Mouse (Mus musculus) spleen, postnatal 14 days (tissue): ENCODE results near the gene Cacna2d1.

Experiments
- DNase-seq, 2 experiments: peaks; one replicate each; pipeline ENCODE4 v3.0.0; 2021 to 2022; ENCODE audit warnings: low spot score in 2 of 2

Gene Cacna2d1

DNA sequence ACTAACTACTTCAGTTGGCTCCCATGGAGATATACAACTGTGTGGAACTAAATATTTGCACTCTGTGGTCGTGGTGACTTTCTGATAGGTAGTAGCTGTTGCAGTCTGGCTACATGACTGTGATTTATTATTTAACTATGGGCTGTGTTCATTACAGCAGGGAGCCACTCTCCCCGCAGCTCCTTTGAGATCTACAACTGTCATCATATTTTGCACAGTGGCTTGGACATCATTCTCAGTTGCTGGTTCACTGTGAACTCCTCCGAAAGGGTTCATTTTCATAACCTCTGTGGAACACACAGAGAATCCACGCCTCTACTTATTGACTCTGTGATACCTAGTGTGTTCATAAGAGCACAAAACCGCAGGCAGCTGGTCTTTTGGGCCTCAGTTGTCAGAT is 128.3 kb downstream of the Cacna2d1 start:
- no peak for DNase-seq

GRCm38 (mm10) chr5:16063273-16063672 is 128.8 kb downstream of the Cacna2d1 start:
- no peak for DNase-seq

DNA sequence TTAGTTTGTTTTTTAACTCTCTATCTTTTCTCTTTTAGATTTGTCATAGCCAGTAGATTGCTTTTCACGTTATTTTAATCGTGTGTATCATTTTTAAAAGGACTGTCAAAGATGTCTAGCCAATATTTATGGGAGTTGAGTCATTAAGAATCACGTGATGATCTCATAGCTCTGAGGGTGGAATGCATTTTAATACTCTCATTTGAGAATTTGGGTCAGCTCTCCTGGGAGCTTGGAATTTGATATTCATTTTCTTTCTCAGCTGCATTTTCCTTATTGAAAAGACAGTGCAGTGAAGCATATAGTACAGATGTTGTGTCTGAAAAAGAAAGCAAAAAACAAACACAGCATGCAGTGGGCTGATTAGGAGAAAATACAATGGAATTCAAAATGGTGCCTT is 129.5 kb downstream of the Cacna2d1 start:
- DNase-seq: no peak

- DNase-seq: no peak
Measured at GRCm38 (mm10) chr5:16065816-16066215, 131.3 kb downstream of the Cacna2d1 start.

DNA sequence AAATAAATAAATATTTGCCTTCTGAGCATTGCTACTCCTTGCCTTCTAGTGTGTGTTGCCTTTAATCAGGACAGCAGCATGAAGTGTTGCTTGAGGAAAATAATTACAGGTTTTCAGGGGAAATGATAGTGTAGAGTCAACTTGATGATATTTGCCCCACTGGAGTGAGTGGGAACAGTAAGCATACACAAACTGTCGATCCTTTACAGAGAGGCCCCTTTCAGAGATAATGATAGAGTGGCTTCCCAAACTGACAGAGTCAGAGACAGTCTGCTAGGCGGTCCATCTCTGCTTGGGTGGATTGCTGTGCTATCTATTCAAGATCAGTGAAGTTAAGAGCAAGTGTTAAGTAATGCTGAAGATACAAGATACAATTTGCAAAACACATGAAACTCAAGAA is 147.8 kb downstream of the Cacna2d1 start:
- DNase-seq: no peak

DNA sequence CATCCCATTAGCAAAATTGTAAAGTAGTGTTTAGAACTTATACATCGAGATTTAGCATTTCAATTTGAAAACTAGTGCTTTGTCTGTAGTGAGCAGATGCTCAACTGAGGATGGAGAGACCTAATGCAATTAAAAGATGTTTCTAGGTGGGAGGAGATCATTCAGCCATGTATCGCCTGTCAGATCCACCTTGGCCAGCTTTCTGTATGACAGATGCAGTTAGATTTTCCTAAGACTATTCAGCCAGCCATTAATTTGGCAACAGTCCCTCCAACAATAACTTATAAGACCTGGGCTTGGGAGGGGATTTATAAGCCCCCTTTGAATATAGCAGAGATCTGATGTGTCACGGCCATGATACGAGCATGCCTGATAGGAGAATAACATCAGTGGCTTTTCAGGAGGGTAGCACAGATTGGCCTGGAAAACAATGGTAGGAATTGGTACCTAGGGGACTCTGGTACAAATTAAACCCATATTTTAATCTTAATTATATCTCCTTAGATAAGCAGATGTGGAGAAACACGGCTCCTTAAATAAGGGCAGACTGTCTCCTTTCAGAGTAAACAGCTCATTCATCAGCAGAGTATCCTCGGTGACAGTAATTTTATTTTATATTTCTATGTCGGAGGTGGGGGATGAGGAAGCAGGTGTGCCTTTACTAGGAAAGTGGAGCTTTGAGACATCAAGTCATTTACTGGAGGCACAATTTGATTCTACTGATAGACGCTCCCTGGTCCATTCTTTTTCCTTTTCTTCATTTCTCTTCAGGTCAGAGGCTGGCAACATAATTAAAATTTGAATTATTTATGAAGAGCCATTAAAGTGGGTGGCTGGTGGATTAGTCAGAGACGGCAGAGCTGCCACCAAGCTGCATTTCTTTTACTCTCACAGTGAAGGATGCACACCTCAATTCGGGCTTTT is 152.8 kb downstream of the Cacna2d1 start:
- DNase-seq: no peak

GRCm38 (mm10) chr5:16087995-16088394 is 153.5 kb downstream of the Cacna2d1 start:
- DNase-seq: no peak

- no peak for DNase-seq
Measured at GRCm38 (mm10) chr5:16092540-16092939, 158.0 kb downstream of the Cacna2d1 start.

DNA sequence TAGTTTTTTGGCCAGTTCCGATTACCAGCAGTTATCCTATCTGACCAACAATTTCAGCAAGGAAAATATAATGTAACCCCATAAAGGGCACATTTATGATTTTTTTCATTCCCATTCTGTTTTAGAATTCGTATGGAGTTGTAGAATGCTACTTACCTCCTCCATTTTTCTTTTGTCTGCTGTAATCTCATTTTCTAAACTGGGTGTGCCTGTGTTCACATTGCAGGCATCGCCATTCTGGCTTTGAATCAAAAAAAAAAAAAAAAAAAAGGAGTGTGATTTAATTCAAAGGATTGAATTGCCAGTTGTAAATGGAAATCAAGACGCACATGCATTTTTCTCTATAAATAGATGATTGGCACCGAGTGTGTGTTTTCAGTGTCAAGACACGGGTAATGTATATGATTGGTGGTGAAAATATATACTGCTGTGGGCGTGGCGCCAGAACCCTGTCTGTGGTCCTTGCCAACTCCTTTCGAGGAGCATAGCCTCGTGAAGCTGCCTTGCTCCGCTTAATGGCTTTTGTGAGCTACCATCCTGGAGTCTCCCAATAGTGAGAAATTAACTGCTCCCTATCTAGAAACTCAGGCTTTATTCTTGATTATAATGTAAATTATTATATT is 158.7 kb downstream of the Cacna2d1 start:
- no peak for DNase-seq

DNA sequence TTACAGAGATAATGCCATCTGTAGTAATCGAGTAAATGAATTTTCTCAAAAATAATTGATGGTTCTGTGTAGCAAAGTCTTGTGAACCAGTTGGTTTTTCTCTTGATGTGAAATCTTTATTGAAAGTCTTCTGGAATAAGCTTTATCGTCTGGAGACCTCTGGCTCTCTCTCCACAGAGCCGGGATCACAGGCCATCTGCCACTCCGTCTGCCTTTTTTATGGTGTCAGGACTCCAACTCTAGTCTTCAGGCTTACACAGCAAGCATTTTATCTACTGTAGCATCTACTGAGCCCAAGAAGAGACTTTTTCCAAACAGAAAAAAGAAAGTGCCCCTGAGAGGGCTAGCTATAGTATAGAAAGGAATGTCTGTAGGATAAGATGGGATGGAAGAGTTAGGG is 160.9 kb downstream of the Cacna2d1 start:
- no peak for DNase-seq

GRCm38 (mm10) chr5:16098766-16099165 is 164.3 kb downstream of the Cacna2d1 start:
- DNase-seq: no peak

DNA sequence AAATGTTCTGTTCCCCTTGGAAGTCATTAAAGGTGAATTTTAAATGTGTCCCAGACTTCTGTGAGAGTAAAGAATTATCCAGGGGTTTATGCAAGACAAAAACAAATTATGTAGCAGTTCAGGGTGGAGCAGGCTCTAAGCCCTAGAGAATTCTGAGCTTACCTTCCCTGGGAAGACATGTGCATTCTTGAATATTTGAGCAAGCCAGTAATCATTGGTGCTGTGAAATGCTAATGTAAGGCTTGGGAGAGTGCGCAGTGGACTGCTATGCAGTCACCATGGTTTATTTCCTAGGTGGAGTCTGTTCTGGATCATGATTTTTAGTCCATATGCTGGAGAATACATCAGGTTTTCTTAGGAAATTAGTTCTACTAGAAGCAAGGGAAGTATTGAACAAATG is 167.3 kb downstream of the Cacna2d1 start:
- DNase-seq: no peak

DNA sequence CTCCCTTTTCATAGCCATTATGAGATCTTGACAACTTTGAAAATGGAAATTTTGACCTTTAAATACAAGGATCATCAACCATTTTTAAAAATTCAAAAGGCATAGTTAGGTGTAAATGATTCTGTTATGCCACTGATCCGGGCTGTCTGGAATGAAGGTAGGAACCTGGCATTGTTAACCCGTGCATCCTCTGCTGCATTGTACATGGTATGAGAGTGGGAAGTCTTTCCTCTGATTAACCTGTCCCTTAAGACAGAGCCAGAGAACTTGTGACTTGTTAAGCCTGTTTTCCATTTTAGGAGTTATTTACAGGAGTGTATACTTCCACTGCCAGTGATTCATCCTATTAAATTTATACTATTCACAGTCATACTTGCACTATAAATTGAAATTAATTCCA is 171.2 kb downstream of the Cacna2d1 start:
- DNase-seq: no peak

- DNase-seq: no peak
Measured at GRCm38 (mm10) chr5:16110643-16111042, 176.2 kb downstream of the Cacna2d1 start.

DNA sequence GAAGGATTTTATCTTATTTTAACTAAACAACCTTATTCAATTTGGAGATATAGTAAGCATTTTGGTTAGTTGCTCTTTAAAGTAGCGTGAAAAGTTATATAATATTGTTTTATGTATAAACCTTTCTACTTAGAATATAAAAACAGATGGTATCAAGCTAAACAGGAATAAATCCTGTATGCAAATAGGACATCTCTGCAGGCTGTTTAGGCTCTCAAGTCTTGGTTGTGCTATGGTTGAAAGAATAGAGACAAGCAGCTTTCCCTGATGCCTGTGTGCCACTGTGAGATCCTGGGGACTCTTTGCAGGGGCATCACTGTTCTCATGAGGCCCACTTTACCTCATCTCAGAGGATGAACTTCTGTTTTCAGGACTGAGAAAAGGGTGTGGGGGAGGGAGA is 179.4 kb downstream of the Cacna2d1 start:
- DNase-seq: no peak

- no peak for DNase-seq
Measured at GRCm38 (mm10) chr5:16121334-16121733, 186.8 kb downstream of the Cacna2d1 start.

- no peak for DNase-seq
Measured at GRCm38 (mm10) chr5:16122110-16122509, 187.6 kb downstream of the Cacna2d1 start.

DNA sequence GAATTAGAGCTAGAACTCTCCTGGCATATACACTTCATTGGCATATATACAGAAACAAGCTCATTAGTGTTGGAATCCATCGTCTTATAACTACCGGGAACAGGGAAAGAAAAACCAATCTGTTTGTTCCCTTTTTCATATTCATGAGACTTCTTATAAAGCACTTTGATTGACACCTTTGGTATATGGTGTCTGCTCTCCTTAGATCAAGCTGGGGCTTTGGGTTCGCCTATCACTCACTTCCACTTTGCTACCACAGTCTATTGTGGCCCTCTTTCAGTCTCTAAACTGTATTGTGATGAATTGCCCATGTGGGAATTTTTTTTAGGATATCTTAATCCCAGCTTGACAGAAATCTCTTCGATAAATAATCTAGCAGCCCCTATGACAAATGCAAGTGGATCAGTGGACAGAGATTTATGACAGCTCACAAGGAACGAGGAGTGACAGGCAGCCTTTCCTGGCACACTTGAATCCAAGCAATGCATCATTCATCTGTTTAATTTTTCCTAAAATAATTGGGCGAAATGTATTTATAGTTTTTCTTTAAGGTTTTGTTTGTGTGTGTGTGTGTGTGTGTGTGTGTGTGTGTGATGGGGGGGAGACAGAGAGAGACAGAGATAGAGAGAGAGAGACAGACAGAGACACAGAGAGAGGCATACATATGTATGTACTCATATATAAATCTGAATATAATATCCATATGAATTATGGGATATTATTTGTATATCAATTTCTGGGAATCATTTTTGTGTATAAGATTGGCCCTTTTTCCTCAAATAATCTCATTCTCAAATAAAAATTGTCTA is 200.0 kb downstream of the Cacna2d1 start:
- DNase-seq: no peak

- DNase-seq: no peak
Measured at GRCm38 (mm10) chr5:16135986-16136385, 201.5 kb downstream of the Cacna2d1 start.

DNA sequence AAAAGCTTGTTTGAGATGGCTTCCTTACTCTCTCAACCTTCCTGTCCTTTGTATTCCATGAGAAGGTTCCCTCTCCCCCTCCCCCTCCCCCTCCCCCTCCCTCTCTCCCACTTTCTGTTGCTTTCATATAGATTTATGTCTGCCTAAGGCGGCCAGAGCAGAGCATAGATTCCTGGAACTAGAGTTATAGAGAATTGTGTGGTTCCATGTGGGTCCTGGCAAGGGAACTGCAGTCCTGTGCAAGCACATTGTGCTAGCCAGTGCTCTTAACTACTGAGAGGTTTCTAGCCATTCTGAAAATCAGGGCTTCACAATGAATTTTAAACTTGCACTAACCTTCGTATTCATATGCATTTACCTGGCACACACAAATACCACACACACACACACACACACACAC is 202.3 kb downstream of the Cacna2d1 start:
- DNase-seq: no peak

- no peak for DNase-seq
Measured at GRCm38 (mm10) chr5:16146602-16147001, 212.1 kb downstream of the Cacna2d1 start.
